Mouse (Mus musculus) 3134 (cell line): ENCODE measurements at regions not wholly inside any gene's neighbourhood (a gene's known extent, or its start where the extent isn't known, plus 50 kb on each side); places are given as distances from the start of the nearest gene placed in this dataset.

Experiments
- DNase-seq: peaks from one replicate; pipeline ENCODE4 v3.0.0-alpha.2; 2011; ENCODE audit warnings: low spot score; ENCODE audit not compliant: insufficient read length; ENCODE audit errors: extremely low read depth

GRCm38 (mm10) chr13:44171639-44172038, 387.1 kb downstream of the Cd83 start:
- no peak for DNase-seq

- DNase-seq = no peak
Measured at GRCm38 (mm10) chr13:44172701-44173100, 388.1 kb downstream of the Cd83 start.

- no peak for DNase-seq
Measured at GRCm38 (mm10) chr13:44174236-44174635, 389.7 kb downstream of the Cd83 start.

GRCm38 (mm10) chr13:44175300-44176036, 390.9 kb downstream of the Cd83 start:
- DNase-seq = no peak

GRCm38 (mm10) chr13:44176121-44176520, 391.5 kb downstream of the Cd83 start:
- no peak for DNase-seq

- no peak for DNase-seq
Measured at GRCm38 (mm10) chr13:44178006-44178405, 393.4 kb downstream of the Cd83 start.

GRCm38 (mm10) chr13:44180384-44180783, 395.8 kb downstream of the Cd83 start:
- DNase-seq = no peak

- no peak for DNase-seq
Measured at GRCm38 (mm10) chr13:44182544-44183191, 398.1 kb downstream of the Cd83 start.

- no peak for DNase-seq
Measured at GRCm38 (mm10) chr13:44195365-44195764, 410.8 kb downstream of the Cd83 start.

GRCm38 (mm10) chr13:44206042-44206441, 421.5 kb downstream of the Cd83 start:
- DNase-seq = no peak

GRCm38 (mm10) chr13:44206448-44206847, 421.9 kb downstream of the Cd83 start:
- no peak for DNase-seq

- no peak for DNase-seq
Measured at GRCm38 (mm10) chr13:44207400-44208005, 422.9 kb downstream of the Cd83 start.

GRCm38 (mm10) chr13:44209036-44209435, 424.5 kb downstream of the Cd83 start:
- no peak for DNase-seq

GRCm38 (mm10) chr13:44210123-44210522, 425.5 kb downstream of the Cd83 start:
- no peak for DNase-seq

- no peak for DNase-seq
Measured at GRCm38 (mm10) chr13:44212356-44212755, 427.8 kb downstream of the Cd83 start.

GRCm38 (mm10) chr13:44212936-44213335, 428.4 kb downstream of the Cd83 start:
- no peak for DNase-seq

GRCm38 (mm10) chr13:44218266-44218665, 433.7 kb downstream of the Cd83 start:
- DNase-seq = no peak

GRCm38 (mm10) chr13:44221721-44222120, 437.1 kb downstream of the Cd83 start:
- no peak for DNase-seq

GRCm38 (mm10) chr13:44222335-44222734, 437.8 kb downstream of the Cd83 start:
- no peak for DNase-seq

- DNase-seq = no peak
Measured at GRCm38 (mm10) chr13:44227706-44228459, 443.3 kb downstream of the Cd83 start.

GRCm38 (mm10) chr13:44228540-44229135, 444.1 kb downstream of the Cd83 start:
- DNase-seq = no peak
